Mouse (Mus musculus) thymus, postnatal 25 days (tissue): ENCODE data around the gene Xpnpep1.
A peak's percentile ranks its signal among the peaks of the same experiment; 100 is the strongest.

Experiments used
- DNase-seq: peaks from one replicate; pipeline ENCODE4 v3.0.0; 2022

The Xpnpep1 gene

GRCm38 (mm10) chr19:53064972-53065361 is 25.0 kb upstream of the Xpnpep1 start:
- no peak for DNase-seq

DNA sequence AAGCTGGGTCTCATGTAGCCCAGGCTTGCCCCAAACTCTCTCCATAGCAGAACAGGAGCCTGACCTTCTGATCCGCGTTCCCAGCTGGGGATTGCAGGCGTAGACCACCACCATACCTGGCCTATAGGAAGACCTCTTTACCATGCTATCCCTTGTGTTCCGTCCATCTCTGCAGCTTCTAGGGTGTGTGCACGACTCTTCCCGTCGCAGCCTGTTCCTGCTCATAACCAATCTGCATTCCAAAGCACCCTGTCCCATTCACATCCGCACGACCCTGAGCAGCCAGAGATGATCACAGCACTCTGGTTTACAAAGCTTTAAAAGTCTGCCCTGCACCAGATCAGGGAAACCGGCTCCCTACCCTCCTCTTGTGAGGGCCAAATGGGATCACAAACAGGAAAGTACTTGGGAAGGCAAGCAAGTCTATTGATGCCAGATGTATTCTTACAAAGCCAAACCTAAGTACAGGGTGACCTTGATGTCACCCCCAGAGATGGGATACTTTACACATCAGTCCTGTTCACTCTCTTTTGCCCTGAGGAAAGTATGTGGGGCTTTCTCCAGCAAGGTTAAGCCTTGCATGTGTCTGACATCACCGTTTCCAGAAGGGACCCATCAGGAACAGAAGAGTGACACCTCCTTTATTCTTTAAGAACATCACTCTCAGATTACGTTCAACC is 24.4 kb upstream of the Xpnpep1 start:
- DNase-seq: no peak

DNA sequence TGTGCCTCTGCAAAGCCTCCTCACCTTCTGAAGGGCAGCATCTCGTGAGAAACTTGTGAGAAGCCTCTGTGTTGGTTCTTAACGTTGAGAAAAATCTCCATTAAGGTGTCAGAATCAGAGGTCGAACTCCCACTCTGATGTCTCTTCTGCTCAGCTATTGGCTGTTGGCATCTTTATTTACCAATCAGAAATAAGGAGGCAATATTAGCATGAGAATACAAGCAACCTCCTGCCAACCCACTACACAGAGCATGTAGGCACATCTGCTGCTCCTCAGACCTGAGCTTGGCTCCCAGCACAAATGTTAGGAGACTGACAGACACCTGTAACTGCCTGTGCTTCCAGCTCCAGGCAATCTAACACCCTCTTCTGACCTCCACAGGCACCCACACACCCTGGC is 22.0 kb upstream of the Xpnpep1 start:
- no peak for DNase-seq

DNA sequence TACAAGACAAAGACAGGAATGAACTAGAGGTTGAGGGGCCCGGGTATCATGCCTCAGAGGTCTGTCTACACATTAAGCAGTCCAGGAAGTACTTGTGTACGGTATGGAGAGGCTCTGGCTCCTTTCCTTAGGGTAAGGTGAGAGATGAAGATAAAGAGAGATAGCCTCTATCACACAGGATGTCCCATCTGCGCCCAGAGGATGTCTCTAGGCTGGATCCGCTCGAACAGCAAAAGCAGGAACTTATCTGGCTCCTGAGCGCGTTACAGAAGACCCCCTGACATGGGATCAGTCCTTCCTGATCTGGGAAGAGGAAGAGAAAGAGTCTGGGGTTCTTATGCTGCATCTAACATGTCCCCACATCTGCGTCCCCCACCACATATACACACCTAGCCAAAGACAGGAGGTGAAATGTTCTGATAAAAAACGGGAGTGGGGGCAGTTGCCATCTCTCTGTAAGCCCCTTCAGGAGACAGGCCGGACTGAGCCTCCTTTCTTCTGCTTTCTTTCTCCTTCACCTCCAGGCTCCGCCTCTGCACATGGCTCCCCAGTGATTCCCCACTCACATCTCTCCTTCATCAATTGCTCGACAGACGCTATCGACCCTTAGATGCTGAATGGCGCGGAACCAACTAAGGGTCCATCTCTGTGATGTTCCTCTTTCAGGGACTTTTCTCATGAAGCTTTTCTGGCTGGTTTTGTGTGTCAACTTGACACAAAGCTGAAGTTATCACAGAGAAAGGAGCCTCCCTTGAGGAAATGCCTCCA is 19.5 kb upstream of the Xpnpep1 start:
- DNase-seq: no peak

DNA sequence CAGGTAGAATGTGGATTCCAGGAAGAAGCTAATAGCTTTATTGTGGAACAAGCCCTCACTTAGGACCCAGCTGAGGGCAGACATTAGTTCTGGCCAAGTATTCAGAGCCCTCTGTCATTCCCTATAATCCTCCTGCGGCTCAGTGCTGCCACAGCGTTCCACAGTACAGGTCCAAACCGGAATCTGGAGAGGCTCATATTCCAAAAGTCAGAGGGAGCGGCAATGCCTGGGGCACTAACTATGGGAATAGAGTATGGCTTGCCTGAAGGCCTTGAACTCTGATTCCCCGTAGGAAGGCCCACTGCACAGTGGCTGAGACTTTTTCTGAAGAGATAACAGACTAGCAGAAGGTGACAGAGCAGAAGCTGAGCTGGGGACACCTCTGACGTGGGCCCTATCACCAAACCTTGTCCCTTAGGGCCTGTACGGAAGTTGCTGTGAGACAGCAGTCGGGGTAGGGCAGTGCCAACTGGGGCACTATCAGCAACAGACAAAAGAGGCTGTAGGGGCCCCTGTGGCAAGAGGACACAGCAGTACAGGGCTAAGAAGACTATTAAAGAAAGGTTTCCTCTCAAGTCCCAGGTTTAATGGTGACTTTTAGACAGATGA is 18.8 kb upstream of the Xpnpep1 start:
- DNase-seq: no peak

DNA sequence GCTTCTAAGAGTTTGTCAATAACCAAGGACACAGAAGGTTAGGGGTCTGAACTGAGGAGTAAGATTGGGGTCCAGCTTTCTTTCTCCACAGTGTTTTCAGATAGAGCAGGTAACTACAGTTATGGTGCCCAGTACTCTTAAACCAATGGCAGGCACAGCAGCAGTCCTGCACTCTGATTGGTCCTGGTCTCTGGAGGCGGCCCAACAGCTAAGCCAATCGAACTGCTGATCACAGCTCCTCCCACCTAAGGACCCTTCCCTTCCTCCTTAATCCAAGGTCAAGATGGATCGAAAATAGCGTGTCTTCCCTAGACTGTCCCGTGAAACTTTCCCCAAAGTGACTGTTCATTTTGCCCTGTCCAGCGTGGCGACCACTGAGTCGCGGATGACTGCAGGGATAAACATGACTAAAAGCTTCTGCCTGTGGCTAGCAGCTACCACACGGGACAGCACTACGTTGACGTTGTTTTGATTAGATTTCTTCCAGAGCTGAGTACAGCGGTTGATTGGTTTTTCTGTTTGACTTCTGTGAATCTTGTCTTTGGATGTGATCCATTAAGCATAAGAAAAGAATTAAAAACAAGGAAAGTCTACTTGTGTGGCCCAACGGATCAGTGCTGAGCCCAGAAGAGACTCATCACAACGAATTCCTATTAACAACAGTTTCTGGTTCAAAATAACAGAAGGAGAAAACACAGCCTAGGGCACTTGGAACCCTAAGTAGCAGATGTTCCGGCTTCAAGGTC is 18.1 kb upstream of the Xpnpep1 start:
- DNase-seq: no peak

GRCm38 (mm10) chr19:53053355-53053754 is 13.3 kb upstream of the Xpnpep1 start:
- DNase-seq: no peak

GRCm38 (mm10) chr19:53052031-53052670 is 12.1 kb upstream of the Xpnpep1 start:
- DNase-seq: no peak

GRCm38 (mm10) chr19:53051288-53051985 is 11.4 kb upstream of the Xpnpep1 start:
- DNase-seq: no peak

DNA sequence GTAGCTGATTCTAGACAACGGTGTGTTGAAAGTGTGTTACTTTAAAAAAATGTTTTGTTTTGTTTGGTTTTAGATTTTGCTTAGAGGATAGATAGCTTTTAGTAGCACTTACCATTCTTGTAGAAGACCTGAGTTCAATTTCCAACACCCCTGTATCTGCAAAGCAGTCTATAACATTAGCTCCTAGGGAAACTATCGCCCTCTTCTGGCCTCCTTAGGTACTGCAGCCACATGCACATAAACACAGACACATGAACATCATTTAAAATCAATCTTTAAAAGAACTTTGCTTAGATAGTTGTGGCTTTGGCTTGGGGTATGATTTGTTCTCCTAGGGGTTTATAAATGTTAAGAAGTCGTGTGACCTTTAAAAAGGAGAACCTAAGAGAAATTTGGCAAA is 10.1 kb upstream of the Xpnpep1 start:
- DNase-seq: no peak

GRCm38 (mm10) chr19:53047208-53047607 is 7.2 kb upstream of the Xpnpep1 start:
- no peak for DNase-seq

- no peak for DNase-seq
Observed at GRCm38 (mm10) chr19:53043423-53044125, 3.6 kb upstream of the Xpnpep1 start.

- DNase-seq: no peak
Observed at GRCm38 (mm10) chr19:53041570-53041969, 1.6 kb upstream of the Xpnpep1 start.

- DNase-seq: no peak
Observed at GRCm38 (mm10) chr19:53041133-53041510, 1.1 kb upstream of the Xpnpep1 start.

DNA sequence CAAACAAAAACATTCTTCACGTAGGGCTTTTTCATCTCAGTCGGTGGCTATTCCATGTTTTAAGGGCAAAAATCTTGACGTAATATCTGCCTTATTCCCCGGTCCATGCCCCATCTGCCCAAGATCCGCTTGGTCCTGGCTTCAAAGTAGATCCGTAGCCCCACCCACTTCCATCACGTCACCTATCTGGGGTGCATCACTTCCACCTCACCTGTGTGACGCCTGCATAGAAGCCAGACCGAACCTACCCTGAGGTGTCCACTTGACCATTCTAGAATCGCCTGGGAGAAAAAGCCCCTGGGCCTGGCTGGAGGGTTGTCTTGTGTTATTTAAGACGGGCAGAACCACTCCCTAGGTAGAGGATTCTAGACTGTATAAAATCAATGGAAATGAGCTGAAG is 924 bp downstream of the Xpnpep1 start:
- DNase-seq: peak; percentile 11

- peak; percentile 88 for DNase-seq
Observed at GRCm38 (mm10) chr19:53038435-53038938, 1.5 kb downstream of the Xpnpep1 start.

GRCm38 (mm10) chr19:53037925-53038419 is 2.0 kb downstream of the Xpnpep1 start:
- no peak for DNase-seq

GRCm38 (mm10) chr19:53033159-53033943 is 6.7 kb downstream of the Xpnpep1 start:
- DNase-seq: no peak

DNA sequence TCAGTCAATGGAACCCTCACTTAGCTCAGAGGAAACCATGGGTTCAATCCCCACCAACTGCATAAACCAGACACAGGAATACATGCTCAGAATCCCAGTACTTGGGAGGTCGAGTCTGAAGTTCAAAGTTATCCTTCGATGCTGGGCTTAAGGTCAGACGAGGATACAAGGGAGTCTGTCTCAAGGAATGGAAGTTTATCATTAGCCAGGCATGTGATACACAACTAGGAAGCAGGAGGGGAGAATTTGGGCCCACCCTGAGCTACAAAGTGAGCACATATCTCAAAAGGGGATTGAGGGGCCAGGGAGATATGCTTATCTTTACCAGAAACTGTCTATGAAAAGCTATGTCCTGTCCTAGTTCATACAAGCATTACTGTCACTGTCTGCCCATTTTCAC is 7.4 kb downstream of the Xpnpep1 start:
- no peak for DNase-seq

GRCm38 (mm10) chr19:53031957-53032371 is 8.1 kb downstream of the Xpnpep1 start:
- no peak for DNase-seq
